ENCODE assay signal across 17 mouse cellular contexts in genomic region chr7:46566318-46567007, GRCm38 (mm10).
"Had no signal": no experiment of that assay in that cellular context is flagged by ENCODE, and none has a peak within 500 bp of the region (broad histone marks: within the 10 kb centered on the region; RNA-seq: fewer than 3 reads in every experiment).

No protein-coding gene starts in this region.

- H3K27ac ChIP-seq: hindbrain, embryonic 13.5 days; hindbrain, postnatal 0 days; kidney, embryonic 15.5 days; limb, embryonic 12.5 days; liver, embryonic 14.5 days; lung, embryonic 15.5 days; macrophage; midbrain, embryonic 12.5 days; neural tube, embryonic 12.5 days had no signal

- H3K4me2 ChIP-seq: hindbrain, embryonic 13.5 days; kidney, embryonic 15.5 days; limb, embryonic 12.5 days; lung, embryonic 15.5 days; midbrain, embryonic 12.5 days; neural tube, embryonic 12.5 days had no signal

- DNase-seq: kidney, postnatal 25 days; layer of hippocampus, adult 9-11 months; layer of hippocampus, postnatal 36 days; lung, postnatal 14 days; thymus, adult 2 months; thymus, postnatal 25 days had no signal

- ATAC-seq: hindbrain, postnatal 0 days had no signal

- H3K27me3 ChIP-seq: hindbrain, embryonic 13.5 days; kidney, embryonic 15.5 days; limb, embryonic 12.5 days; lung, embryonic 15.5 days; megakaryocyte, embryonic 14.5 days; midbrain, embryonic 12.5 days; neural tube, embryonic 12.5 days had no signal

- H3K4me3 ChIP-seq: hindbrain, embryonic 13.5 days; kidney, embryonic 15.5 days; limb, embryonic 12.5 days; lung, embryonic 15.5 days; megakaryocyte, embryonic 14.5 days; midbrain, embryonic 12.5 days; myocyte; neural tube, embryonic 12.5 days had no signal

- H3K9ac ChIP-seq: hindbrain, embryonic 13.5 days; kidney, embryonic 15.5 days; limb, embryonic 12.5 days; liver, embryonic 14.5 days; lung, embryonic 15.5 days; midbrain, embryonic 12.5 days; neural tube, embryonic 12.5 days had no signal

- H3K9me3 ChIP-seq: kidney, embryonic 15.5 days; lung, embryonic 15.5 days; midbrain, embryonic 12.5 days had no signal

- H3K4me1 ChIP-seq: hindbrain, embryonic 13.5 days; kidney, embryonic 15.5 days; limb, embryonic 12.5 days; lung, embryonic 15.5 days; megakaryocyte, embryonic 14.5 days; midbrain, embryonic 12.5 days; neural tube, embryonic 12.5 days had no signal

- H3K36me3 ChIP-seq: lung, embryonic 15.5 days; midbrain, embryonic 12.5 days had no signal
